In genomic region chr4:134165548-134166465, GRCm38 (mm10) we compare ENCODE assay signal across 16 mouse cellular contexts. TPM values are rescaled to one million over a fixed set of nuclear protein-coding genes. Genes with fewer than 3 reads are reported as not detected.
DNase-seq lines count a peak whose midpoint lies in the region; ATAC-seq and TF ChIP-seq lines count a peak whose summit lies in the region.
"Had no signal": no experiment of that assay in that cellular context is flagged by ENCODE, and none has a peak within 500 bp of the region (broad histone marks: within the 10 kb centered on the region; RNA-seq: fewer than 3 reads in every experiment).

No protein-coding gene starts in this region.

- peaks cover 14% of the 10 kb centered on the region for H3K36me3 ChIP-seq in heart, embryonic 15.5 days
- H3K36me3 ChIP-seq in liver, embryonic 12.5 days = peaks cover 45% of the 10 kb centered on the region
- H3K36me3 ChIP-seq in stomach, postnatal 0 days (ENCODE audit: control insufficient read depth, insufficient read depth, low read length) = no peaks in the 10 kb centered on the region
- H3K36me3 ChIP-seq: midbrain, embryonic 15.5 days; neural tube, embryonic 15.5 days had no signal

- ATAC-seq in heart, embryonic 15.5 days (replicated peaks; ENCODE audit: insufficient number of reproducible peaks, insufficient read depth, low FRiP score, low read depth) = no peak
- ATAC-seq in liver, embryonic 12.5 days = peak; percentile 76
- ATAC-seq in stomach, postnatal 0 days (ENCODE audit: low FRiP score, low TSS enrichment) = peak; percentile 64
- no peak for ATAC-seq in inflammation-experienced regulatory T-cells, adult 6 months
- ATAC-seq in frontal cortex, adult (ENCODE audit: low TSS enrichment) = no peak
- ATAC-seq: midbrain, embryonic 15.5 days had no signal

- no peak for TF ChIP-seq CTCF in stomach, postnatal 0 days (IDR thresholded peaks at IDR 0.05; ENCODE audit: low read depth)

- H3K4me2 ChIP-seq in heart, embryonic 15.5 days = no peak overlapping the region
- H3K4me2 ChIP-seq in liver, embryonic 12.5 days = peak overlapping the region; percentile 44
- H3K4me2 ChIP-seq in stomach, postnatal 0 days (replicated peaks; ENCODE audit: low read depth) = no peak overlapping the region
- H3K4me2 ChIP-seq: hindbrain, embryonic 15.5 days; lung, embryonic 14.5 days; midbrain, embryonic 15.5 days; neural tube, embryonic 15.5 days had no signal

- no peak for TF ChIP-seq EP300 in stomach, postnatal 0 days (optimal IDR thresholded peaks at IDR 0.05)

- no peak for DNase-seq in heart, adult 18-20 months
- peak; percentile 36 for DNase-seq in MEL-GATA-1-ER (ENCODE audit: extremely low read depth, low read depth)
- no peak for DNase-seq in stomach, postnatal 0 days (ENCODE audit: low spot score)
- no peak for DNase-seq in gastrocnemius, postnatal 4 days (ENCODE audit: low spot score in 2 of 2)
- DNase-seq: cerebellum, postnatal 25 days; lung, embryonic 14.5 days had no signal

- peak overlapping the region; percentile 54; the same call in 1 of the 2 replicates for H3K27ac ChIP-seq in heart, embryonic 15.5 days
- H3K27ac ChIP-seq in liver, embryonic 12.5 days = peak overlapping the region; percentile 80
- no peak overlapping the region for H3K27ac ChIP-seq in stomach, postnatal 0 days (replicated peaks)
- H3K27ac ChIP-seq: hindbrain, embryonic 15.5 days; midbrain, embryonic 15.5 days; neural tube, embryonic 15.5 days had no signal

- no peak overlapping the region for H3K4me3 ChIP-seq in heart, embryonic 15.5 days
- 0 out of 2 replicates have a peak overlapping the region, but pooled peaks have one; percentile 3 for H3K4me3 ChIP-seq in liver, embryonic 12.5 days
- H3K4me3 ChIP-seq in stomach, postnatal 0 days (ENCODE audit: low read depth, low read length) = no peak overlapping the region
- H3K4me3 ChIP-seq: hindbrain, embryonic 15.5 days; midbrain, embryonic 15.5 days; neural tube, embryonic 15.5 days had no signal

- H3K27me3 ChIP-seq in heart, embryonic 15.5 days = no peaks in the 10 kb centered on the region
- H3K27me3 ChIP-seq in liver, embryonic 12.5 days (replicated peaks) = no peaks in the 10 kb centered on the region
- H3K27me3 ChIP-seq in stomach, postnatal 0 days (ENCODE audit: control insufficient read depth, insufficient read depth, low read length) = no peaks in the 10 kb centered on the region
- H3K27me3 ChIP-seq: CH12.LX; hindbrain, embryonic 15.5 days; midbrain, embryonic 15.5 days; neural tube, embryonic 15.5 days had no signal

- H3K9me3 ChIP-seq in heart, embryonic 15.5 days (replicated peaks) = no peaks in the 10 kb centered on the region
- H3K9me3 ChIP-seq in liver, embryonic 12.5 days (replicated peaks) = no peaks in the 10 kb centered on the region
- no peaks in the 10 kb centered on the region for H3K9me3 ChIP-seq in stomach, postnatal 0 days (ENCODE audit: control insufficient read depth, low read length)
- H3K9me3 ChIP-seq: hindbrain, embryonic 15.5 days; midbrain, embryonic 15.5 days; neural tube, embryonic 15.5 days had no signal

- WGBS in heart, embryonic 15.5 days = 72% methylated on average over 3 of the region's 3 CpGs
- 75% methylated on average over 3 of the region's 3 CpGs for WGBS in liver, embryonic 12.5 days (ENCODE audit: insufficient replicate concordance)
- 76% methylated on average over 3 of the region's 3 CpGs for WGBS in stomach, postnatal 0 days

- no peak overlapping the region for H3K9ac ChIP-seq in heart, embryonic 15.5 days
- 0 out of 2 replicates have a peak overlapping the region, but pooled peaks have one; percentile 35 for H3K9ac ChIP-seq in liver, embryonic 12.5 days
- no peak overlapping the region for H3K9ac ChIP-seq in stomach, postnatal 0 days (ENCODE audit: low read length)
- H3K9ac ChIP-seq: hindbrain, embryonic 15.5 days; lung, embryonic 14.5 days; midbrain, embryonic 15.5 days; neural tube, embryonic 15.5 days had no signal

- peaks cover 19% of the 10 kb centered on the region for H3K4me1 ChIP-seq in heart, embryonic 15.5 days (replicated peaks)
- peaks cover 27% of the 10 kb centered on the region for H3K4me1 ChIP-seq in liver, embryonic 12.5 days
- no peaks in the 10 kb centered on the region for H3K4me1 ChIP-seq in stomach, postnatal 0 days (replicated peaks; ENCODE audit: control insufficient read depth, insufficient read depth)
- H3K4me1 ChIP-seq: hindbrain, embryonic 15.5 days; midbrain, embryonic 15.5 days; neural tube, embryonic 15.5 days had no signal

RNA-seq across cellular contexts. Expression of gene Cep85, which starts 21.1 kb away (rescaled TPM):
- polyA plus RNA-seq in heart, embryonic 15.5 days (2015; fragmentation: Nextera tagmentation; extraction: Ambion mirVana) = 38.2 and 42.0 TPM in 2 replicates
- total RNA-seq in heart, adult 18-20 months (2021) = 10 to 100 TPM; 40.4 to 41.9 TPM
- 37.5 and 38.0 TPM in 2 replicates for polyA plus RNA-seq in liver, embryonic 12.5 days (2016; fragmentation: Nextera tagmentation; extraction: Ambion mirVana)
- 87.6 and 102 TPM in 2 replicates for polyA plus RNA-seq in stomach, postnatal 0 days (2015; fragmentation: Nextera tagmentation; extraction: Ambion mirVana)
- 100 to 1,000 TPM in 2 of 3 experiments, 10 to 100 TPM in 1; 61.0 to 150 (median 121) TPM for polyA plus RNA-seq in inflammation-experienced regulatory T-cells, adult 6 months (2017; shearing (Covaris generic))
- total RNA-seq in gastrocnemius, postnatal 4 days (2021) = 10 to 100 TPM; 54.8 to 60.3 TPM

RNA-seq across cellular contexts. Expression of gene Gm7534, which starts 37.0 kb away (rescaled TPM):
- not detected in 2 replicates for polyA plus RNA-seq in heart, embryonic 15.5 days (2015; fragmentation: Nextera tagmentation; extraction: Ambion mirVana)
- not detected for total RNA-seq in heart, adult 18-20 months (2021)
- polyA plus RNA-seq in liver, embryonic 12.5 days (2016; fragmentation: Nextera tagmentation; extraction: Ambion mirVana) = not detected in 2 replicates
- polyA plus RNA-seq in stomach, postnatal 0 days (2015; fragmentation: Nextera tagmentation; extraction: Ambion mirVana) = not detected in 2 replicates
- polyA plus RNA-seq in inflammation-experienced regulatory T-cells, adult 6 months (2017; shearing (Covaris generic)) = not detected
- not detected for total RNA-seq in gastrocnemius, postnatal 4 days (2021)
- total RNA-seq: CH12.LX; left cerebral cortex, adult 8-10 months had no signal
- polyA plus RNA-seq: hindbrain, embryonic 15.5 days; large intestine, adult 2 months; lung, embryonic 14.5 days; midbrain, embryonic 15.5 days; neural tube, embryonic 15.5 days had no signal

RNA-seq across cellular contexts. Expression of gene Sh3bgrl3, which starts 37.2 kb away (rescaled TPM):
- polyA plus RNA-seq in heart, embryonic 15.5 days (2015; fragmentation: Nextera tagmentation; extraction: Ambion mirVana) = 174 and 239 TPM in 2 replicates
- 10 to 100 TPM; 34.0 to 42.8 TPM for total RNA-seq in heart, adult 18-20 months (2021)
- polyA plus RNA-seq in liver, embryonic 12.5 days (2016; fragmentation: Nextera tagmentation; extraction: Ambion mirVana) = 187 and 205 TPM in 2 replicates
- 522 and 533 TPM in 2 replicates for polyA plus RNA-seq in stomach, postnatal 0 days (2015; fragmentation: Nextera tagmentation; extraction: Ambion mirVana)
- polyA plus RNA-seq in inflammation-experienced regulatory T-cells, adult 6 months (2017; shearing (Covaris generic)) = 1,000 to 10,000 TPM in 2 of 3 experiments, 100 to 1,000 TPM in 1; 884 to 1,358 (median 1,179) TPM
- 10 to 100 TPM; 72.4 to 83.6 TPM for total RNA-seq in gastrocnemius, postnatal 4 days (2021)

Comparison
In these comparisons a context has a peak if more than half of its experiments do, and no peak if none do; other contexts are left out.
1. ATAC-seq: peak in liver, embryonic 12.5 days (single experiment) and stomach, postnatal 0 days (single experiment); none in heart, embryonic 15.5 days (single experiment), inflammation-experienced regulatory T-cells, adult 6 months (single experiment) and frontal cortex, adult (single experiment).